Mouse (Mus musculus): ENCODE measurements at regions not wholly inside any gene's neighbourhood (a gene's known extent, or its start where the extent isn't known, plus 50 kb on each side); places are given as distances from the start of the nearest gene placed in this dataset.

- DNase-seq (ENCODE audit: low read depth, low spot score): no peak
These were observed 1242.6 kb upstream of the Lrrc6 start for GRCm38 (mm10) chr15:67743332-67743731.

GRCm38 (mm10) chr15:67732988-67733387 lies 1232.3 kb upstream of the Lrrc6 start:
- no peak for DNase-seq (ENCODE audit: low read depth, low spot score)

- DNase-seq (ENCODE audit: low read depth, low spot score): no peak
These were observed 1228.8 kb upstream of the Lrrc6 start for GRCm38 (mm10) chr15:67729492-67729891.

GRCm38 (mm10) chr15:67725239-67725638 lies 1224.5 kb upstream of the Lrrc6 start:
- DNase-seq (ENCODE audit: low read depth, low spot score): no peak

GRCm38 (mm10) chr15:67714203-67714602 lies 1213.5 kb upstream of the Lrrc6 start:
- DNase-seq (ENCODE audit: low read depth, low spot score): no peak

GRCm38 (mm10) chr15:67686140-67686539 lies 1185.4 kb upstream of the Lrrc6 start:
- DNase-seq (ENCODE audit: low read depth, low spot score): no peak

- no peak for DNase-seq (ENCODE audit: low read depth, low spot score)
These were observed 1172.6 kb upstream of the Lrrc6 start for GRCm38 (mm10) chr15:67673276-67673675.

GRCm38 (mm10) chr15:67636155-67636554 lies 1135.4 kb upstream of the Lrrc6 start:
- no peak for DNase-seq (ENCODE audit: low read depth, low spot score)

GRCm38 (mm10) chr15:67626704-67627287 lies 1126.1 kb upstream of the Lrrc6 start:
- DNase-seq (ENCODE audit: low read depth, low spot score): no peak

GRCm38 (mm10) chr15:67611896-67612295 lies 1111.2 kb upstream of the Lrrc6 start:
- DNase-seq (ENCODE audit: low read depth, low spot score): no peak

- no peak for DNase-seq (ENCODE audit: low read depth, low spot score)
These were observed 1097.7 kb upstream of the Lrrc6 start for GRCm38 (mm10) chr15:67598426-67598825.

- DNase-seq (ENCODE audit: low read depth, low spot score): no peak
These were observed 1075.9 kb upstream of the Lrrc6 start for GRCm38 (mm10) chr15:67576581-67576980.

GRCm38 (mm10) chr15:67571614-67572013 lies 1070.9 kb upstream of the Lrrc6 start:
- no peak for DNase-seq (ENCODE audit: low read depth, low spot score)

- DNase-seq (ENCODE audit: low read depth, low spot score): no peak
These were observed 1056.6 kb upstream of the Lrrc6 start for GRCm38 (mm10) chr15:67557304-67557703.

GRCm38 (mm10) chr15:67551911-67552310 lies 1051.2 kb upstream of the Lrrc6 start:
- no peak for DNase-seq (ENCODE audit: low read depth, low spot score)

GRCm38 (mm10) chr15:67546896-67547400 lies 1046.2 kb upstream of the Lrrc6 start:
- DNase-seq (ENCODE audit: low read depth, low spot score): no peak

- DNase-seq (ENCODE audit: low read depth, low spot score): no peak
These were observed 1045.0 kb upstream of the Lrrc6 start for GRCm38 (mm10) chr15:67545745-67546144.

- no peak for DNase-seq (ENCODE audit: low read depth, low spot score)
These were observed 1013.0 kb upstream of the Lrrc6 start for GRCm38 (mm10) chr15:67513722-67514121.

- DNase-seq (ENCODE audit: low read depth, low spot score): no peak
These were observed 994.4 kb upstream of the Lrrc6 start for GRCm38 (mm10) chr15:67495001-67495658.

GRCm38 (mm10) chr15:67481733-67482132 lies 981.0 kb upstream of the Lrrc6 start:
- DNase-seq (ENCODE audit: low read depth, low spot score): no peak

GRCm38 (mm10) chr15:67474325-67474724 lies 973.6 kb upstream of the Lrrc6 start:
- no peak for DNase-seq (ENCODE audit: low read depth, low spot score)

- DNase-seq (ENCODE audit: low read depth, low spot score): no peak
These were observed 972.3 kb upstream of the Lrrc6 start for GRCm38 (mm10) chr15:67472979-67473378.

- DNase-seq (ENCODE audit: low read depth, low spot score): no peak
These were observed 970.6 kb upstream of the Lrrc6 start for GRCm38 (mm10) chr15:67471283-67471682.
